Mouse (Mus musculus) kidney, adult 2 months (tissue): ENCODE data around the gene Isx.

Experiments
- CTCF ChIP-seq: fragments of 200-500 bp; conservative IDR thresholded peaks from 2 replicates; pipeline ENCODE4 v1.5.1; 2011; ENCODE audit warnings: low read depth, mild to moderate bottlenecking, control low read depth, low read length, moderate library complexity, mixed read lengths; ENCODE audit not compliant: insufficient read depth, insufficient read length
- POLR2A ChIP-seq: fragments of 200-500 bp; IDR thresholded peaks from one replicate; pipeline ENCODE4 v1.6.1; 2011; ENCODE audit warnings: low read depth, low read length, control low read depth

- TF ChIP-seq POLR2A (no peak), CTCF (no peak)
Observed at GRCm38 (mm10) chr8:74872151-74872823, 686 bp upstream of the Isx start.
